Mouse (Mus musculus) heart, embryonic 11.5 days (tissue): ENCODE measurements around the gene Heg1. TPM values are rescaled to one million over a fixed set of nuclear protein-coding genes. Genes with fewer than 3 reads are reported as not detected.

ENCODE experiments used
- ATAC-seq: fragments of 200-750 bp; cut with Nextera tagmentation; replicated peaks from 2 replicates; pipeline ENCODE4 v1.8.0; 2017; ENCODE audit warnings: moderate library complexity; ENCODE audit not compliant: insufficient number of reproducible peaks, low FRiP score, low TSS enrichment
- H3K27ac ChIP-seq: fragments of 300-500 bp; sonication (generic); 2 replicates; pipeline ENCODE4 v1.5.1; 2014; ENCODE audit warnings: mild to moderate bottlenecking, low read depth, low read length
- H3K27me3 ChIP-seq: fragments of 300-500 bp; sonication (generic); 2 replicates; pipeline ENCODE4 v1.6.1; 2014; ENCODE audit warnings: mild to moderate bottlenecking, low read length, mixed read lengths; ENCODE audit not compliant: control insufficient read depth, insufficient read depth
- H3K36me3 ChIP-seq: fragments of 300-500 bp; sonication (generic); 2 replicates; pipeline ENCODE4 v1.6.1; 2014; ENCODE audit warnings: mild to moderate bottlenecking, low read length, moderate library complexity, mixed read lengths; ENCODE audit not compliant: control insufficient read depth, insufficient read depth
- H3K4me1 ChIP-seq: fragments of 300-500 bp; sonication (generic); 2 replicates; pipeline ENCODE4 v1.6.1; 2014; ENCODE audit warnings: low read length; ENCODE audit not compliant: control insufficient read depth, insufficient read depth
- H3K4me2 ChIP-seq: fragments of 300-500 bp; sonication (generic); 2 replicates; pipeline ENCODE4 v1.6.1; 2014; ENCODE audit warnings: mild to moderate bottlenecking, moderate library complexity
- H3K4me3 ChIP-seq: fragments of 300-500 bp; sonication (generic); 2 replicates; pipeline ENCODE4 v1.5.1; 2014; ENCODE audit warnings: low read depth, low read length
- H3K9ac ChIP-seq: fragments of 300-500 bp; sonication (generic); 2 replicates; pipeline ENCODE4 v1.6.1; 2014; ENCODE audit warnings: mild to moderate bottlenecking, low read depth, low read length, moderate library complexity
- H3K9me3 ChIP-seq: fragments of 300-500 bp; sonication (generic); replicated peaks from 2 replicates; pipeline ENCODE4 v1.6.1; 2016; ENCODE audit warnings: low read length; ENCODE audit not compliant: control insufficient read depth
- WGBS: fragments of 180-500 bp; shearing (Covaris S2); extraction: QIAGEN DNeasy Blood & Tissue Kit; methylation state at CpG from one replicate; pipeline ENCODE4 v1.1.7; 2014; ENCODE audit not compliant: insufficient replicate concordance; 5-methylcytosine and 5-hydroxymethylcytosine counted together
- polyA plus RNA-seq: library from polyadenylated mRNA; unstranded; fragments of >200 nt; fragmentation: Nextera tagmentation; extraction: Ambion mirVana; gene quantifications from 2 replicates; pipeline ENCODE4 v1.2.1, GENCODE M21; 2014

Gene Heg1
- polyA plus RNA-seq, 1 experiment from 2014 or later, result 31.3 TPM

- H3K9ac ChIP-seq, result no peak overlapping the region
- H3K36me3 ChIP-seq, result no peaks in the 10 kb centered on the region
- no peaks in the 10 kb centered on the region for H3K9me3 ChIP-seq
- no peak for ATAC-seq
- 0 out of 2 replicates have a peak overlapping the region, but pooled peaks have one; percentile 41 for H3K27ac ChIP-seq
- 50% methylated on average over 5 of the region's 5 CpGs for WGBS
- no peaks in the 10 kb centered on the region for H3K27me3 ChIP-seq
- H3K4me2 ChIP-seq, result no peak overlapping the region
- H3K4me1 ChIP-seq, result no peaks in the 10 kb centered on the region; the same call in 1 of the 2 replicates
- no peak overlapping the region for H3K4me3 ChIP-seq
Observed at GRCm38 (mm10) chr16:33660125-33660524, 24.0 kb upstream of the Heg1 start.

- H3K9me3 ChIP-seq, result no peaks in the 10 kb centered on the region
- no peaks in the 10 kb centered on the region; the same call in 1 of the 2 replicates for H3K4me1 ChIP-seq
- no peak overlapping the region for H3K4me3 ChIP-seq
- no peaks in the 10 kb centered on the region for H3K36me3 ChIP-seq
- H3K9ac ChIP-seq, result no peak overlapping the region
- H3K27ac ChIP-seq, result no peak overlapping the region
- ATAC-seq, result no peak
- no peaks in the 10 kb centered on the region for H3K27me3 ChIP-seq
- 90% methylated on average over 10 of the region's 10 CpGs for WGBS
- no peak overlapping the region for H3K4me2 ChIP-seq
Observed at GRCm38 (mm10) chr16:33662841-33663240, 21.3 kb upstream of the Heg1 start.

- Histone ChIP-seq H3K4me1 (no peaks in the 10 kb centered on the region), H3K36me3 (no peaks in the 10 kb centered on the region), H3K27ac (no peak overlapping the region), H3K9ac (no peak overlapping the region), H3K4me2 (no peak overlapping the region), H3K4me3 (no peak overlapping the region), H3K27me3 (no peaks in the 10 kb centered on the region), H3K9me3 (no peaks in the 10 kb centered on the region)
- WGBS, result 75% methylated on average over 6 of the region's 6 CpGs
- ATAC-seq, result no peak
Observed at GRCm38 (mm10) chr16:33666226-33666625, 17.9 kb upstream of the Heg1 start.

GRCm38 (mm10) chr16:33666985-33667538 lies 17.1 kb upstream of the Heg1 start:
- Histone ChIP-seq H3K9me3 (no peaks in the 10 kb centered on the region), H3K27me3 (no peaks in the 10 kb centered on the region), H3K27ac (no peak overlapping the region), H3K9ac (no peak overlapping the region), H3K4me2 (no peak overlapping the region), H3K36me3 (no peaks in the 10 kb centered on the region), H3K4me3 (no peak overlapping the region), H3K4me1 (no peaks in the 10 kb centered on the region)
- WGBS, result 80% methylated on average over 4 of the region's 4 CpGs
- ATAC-seq, result no peak

- ATAC-seq, result no peak
- no peaks in the 10 kb centered on the region for H3K36me3 ChIP-seq
- H3K4me1 ChIP-seq, result no peaks in the 10 kb centered on the region
- no peak overlapping the region for H3K27ac ChIP-seq
- no peak overlapping the region for H3K4me3 ChIP-seq
- H3K9ac ChIP-seq, result no peak overlapping the region
- 56% methylated on average over 2 of the region's 2 CpGs for WGBS
- H3K27me3 ChIP-seq, result no peaks in the 10 kb centered on the region
- no peaks in the 10 kb centered on the region for H3K9me3 ChIP-seq
- H3K4me2 ChIP-seq, result no peak overlapping the region
Observed at GRCm38 (mm10) chr16:33668448-33668847, 15.7 kb upstream of the Heg1 start.

- no peak overlapping the region for H3K27ac ChIP-seq
- no peak overlapping the region for H3K4me2 ChIP-seq
- H3K9ac ChIP-seq, result no peak overlapping the region
- no peaks in the 10 kb centered on the region for H3K36me3 ChIP-seq
- no peaks in the 10 kb centered on the region for H3K9me3 ChIP-seq
- no peaks in the 10 kb centered on the region for H3K27me3 ChIP-seq
- no peak for ATAC-seq
- H3K4me3 ChIP-seq, result no peak overlapping the region
- no peaks in the 10 kb centered on the region for H3K4me1 ChIP-seq
- 77% methylated on average over 1 of the region's 1 CpGs for WGBS
Observed at GRCm38 (mm10) chr16:33669072-33669471, 15.1 kb upstream of the Heg1 start.

- H3K27ac ChIP-seq, result no peak overlapping the region
Observed at GRCm38 (mm10) chr16:33670340-33670739, 13.8 kb upstream of the Heg1 start.

GRCm38 (mm10) chr16:33670933-33671332 lies 13.2 kb upstream of the Heg1 start:
- H3K27ac ChIP-seq, result no peak overlapping the region

More at GRCm38 (mm10) chr16:33670340-33670739, 13.8 kb upstream of the Heg1 start:
- Histone ChIP-seq H3K36me3 (no peaks in the 10 kb centered on the region), H3K4me2 (no peak overlapping the region), H3K4me1 (peaks cover under 1% of the 10 kb centered on the region; the same call in 1 of the 2 replicates), H3K27me3 (no peaks in the 10 kb centered on the region), H3K4me3 (no peak overlapping the region), H3K9me3 (no peaks in the 10 kb centered on the region), H3K9ac (no peak overlapping the region)
- no peak for ATAC-seq
- 41% methylated on average over 3 of the region's 3 CpGs for WGBS

GRCm38 (mm10) chr16:33672188-33672587 lies 12.0 kb upstream of the Heg1 start:
- Histone ChIP-seq H3K27me3 (no peaks in the 10 kb centered on the region), H3K9ac (no peak overlapping the region), H3K27ac (no peak overlapping the region), H3K9me3 (no peaks in the 10 kb centered on the region), H3K36me3 (no peaks in the 10 kb centered on the region), H3K4me1 (peaks cover 15% of the 10 kb centered on the region), H3K4me2 (no peak overlapping the region), H3K4me3 (no peak overlapping the region)
- WGBS, result 89% methylated on average over 4 of the region's 4 CpGs
- ATAC-seq, result no peak

More at GRCm38 (mm10) chr16:33670933-33671332, 13.2 kb upstream of the Heg1 start:
- Histone ChIP-seq H3K36me3 (no peaks in the 10 kb centered on the region), H3K27me3 (no peaks in the 10 kb centered on the region), H3K4me3 (no peak overlapping the region), H3K4me1 (peaks cover 6% of the 10 kb centered on the region; the same call in 1 of the 2 replicates), H3K9me3 (no peaks in the 10 kb centered on the region), H3K4me2 (no peak overlapping the region), H3K9ac (no peak overlapping the region)
- 79% methylated on average over 2 of the region's 2 CpGs for WGBS
- no peak for ATAC-seq
